Mouse (Mus musculus): ENCODE results near the gene Pald1.

The Pald1 gene

DNA sequence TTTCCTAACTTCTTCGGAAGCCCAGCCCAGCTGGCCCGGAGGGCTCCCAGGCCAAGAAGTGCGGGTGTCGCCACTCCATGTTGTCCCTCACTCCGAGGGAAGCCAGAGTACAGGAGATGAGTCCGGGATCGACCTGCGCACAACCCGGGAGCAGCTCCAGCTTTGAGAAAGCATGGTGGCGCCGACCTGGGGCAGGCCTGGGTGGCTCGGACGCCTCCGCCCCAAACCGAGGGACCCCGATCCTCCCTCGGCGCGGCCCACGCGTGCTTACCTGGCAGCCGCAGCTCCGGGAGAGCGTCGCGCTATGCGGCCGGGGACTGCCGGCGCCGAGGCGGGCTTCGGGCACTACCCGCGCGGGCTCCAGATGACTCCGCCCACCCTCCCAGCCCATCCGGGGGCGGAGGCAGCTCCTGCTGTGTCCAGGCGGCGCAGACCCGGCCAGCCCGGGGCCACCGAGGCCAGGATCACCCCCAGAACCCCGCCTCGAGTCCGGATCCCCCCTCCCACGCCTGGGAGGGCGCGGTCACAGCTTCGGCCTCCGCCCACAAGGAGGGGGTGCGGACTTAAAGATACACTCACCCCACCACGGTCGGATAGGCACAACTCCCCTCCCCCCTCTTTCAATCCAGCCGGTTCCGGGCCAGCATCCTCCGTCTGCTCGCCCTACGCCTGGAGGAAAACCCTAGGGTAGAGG, at the start of gene Pald1:
Gene Pald1, minus strand, starts transcription at position 510 of the 694 bp plus-strand sequence.
- peak; percentile 79 for DNase-seq (ENCODE audit: low read depth, low spot score)

DNA sequence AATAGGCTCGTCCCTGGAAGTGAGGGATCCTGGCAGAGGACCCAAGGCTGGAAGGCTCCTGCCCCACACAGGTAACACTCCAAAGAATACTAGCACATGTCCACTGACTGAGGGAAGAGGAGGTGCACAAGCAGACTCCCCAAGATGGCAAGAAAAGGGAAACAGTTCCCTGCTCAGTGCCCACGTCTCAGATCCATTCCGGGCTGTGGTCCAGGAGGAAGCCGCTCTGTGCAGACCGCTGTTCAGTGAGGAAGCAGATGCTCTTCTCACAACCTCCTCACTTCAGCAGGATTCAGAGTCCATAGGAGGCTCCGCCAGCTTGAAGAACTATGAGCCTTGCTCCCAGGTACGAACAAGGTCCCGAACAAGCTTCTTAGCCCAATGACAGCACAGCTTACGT, 48.0 kb upstream of the Pald1 start:
- no peak for DNase-seq (ENCODE audit: low read depth, low spot score)

- no peak for DNase-seq (ENCODE audit: low read depth, low spot score)
Observed at GRCm38 (mm10) chr10:61429043-61429442, 45.7 kb upstream of the Pald1 start.

DNA sequence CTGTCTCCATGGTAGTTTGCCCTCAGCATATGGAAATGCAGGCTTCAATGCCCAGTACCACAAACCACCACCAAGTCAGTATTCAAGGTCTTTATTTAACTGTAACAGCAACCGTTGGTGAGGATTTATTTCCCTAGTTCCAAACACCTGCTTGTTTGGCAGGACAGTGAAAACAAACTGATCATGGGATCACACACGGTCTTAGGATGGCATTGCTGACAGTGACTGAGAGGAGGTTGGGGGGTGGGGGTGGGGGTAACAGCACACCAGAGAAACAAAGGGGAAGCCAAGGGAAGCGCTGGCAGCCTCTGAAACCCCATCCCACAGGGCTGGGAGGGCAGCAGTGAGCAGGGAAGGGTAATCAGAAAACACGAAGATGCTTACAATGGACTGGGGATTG, 45.1 kb upstream of the Pald1 start:
- no peak for DNase-seq (ENCODE audit: low read depth, low spot score)

GRCm38 (mm10) chr10:61427951-61428350, 44.6 kb upstream of the Pald1 start:
- no peak for DNase-seq (ENCODE audit: low read depth, low spot score)

DNA sequence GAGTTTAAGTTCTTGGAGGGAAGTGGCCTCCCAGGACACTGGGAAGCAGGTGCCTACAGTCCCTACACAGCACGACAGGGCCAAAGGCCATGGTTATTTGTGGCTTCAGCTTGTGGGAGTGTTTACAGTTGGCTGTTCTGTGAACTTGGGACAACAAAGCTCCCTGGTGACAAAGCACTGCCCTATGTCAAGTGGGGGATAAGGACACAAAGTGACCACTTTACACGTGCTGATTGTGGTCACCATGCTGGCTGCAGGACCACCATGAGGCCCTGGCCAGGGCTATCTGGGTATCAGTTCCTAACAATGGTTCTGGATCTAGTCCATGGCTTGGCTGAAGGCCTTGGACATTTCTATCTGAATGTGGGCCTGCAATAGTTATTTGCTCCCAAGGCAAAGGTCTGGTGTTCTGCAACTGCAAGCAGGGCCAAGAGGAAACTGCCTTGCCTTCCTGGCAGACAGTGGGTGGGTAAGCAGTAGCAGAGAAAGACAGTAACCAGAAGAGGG, 43.0 kb upstream of the Pald1 start:
- no peak for DNase-seq (ENCODE audit: low read depth, low spot score)

DNA sequence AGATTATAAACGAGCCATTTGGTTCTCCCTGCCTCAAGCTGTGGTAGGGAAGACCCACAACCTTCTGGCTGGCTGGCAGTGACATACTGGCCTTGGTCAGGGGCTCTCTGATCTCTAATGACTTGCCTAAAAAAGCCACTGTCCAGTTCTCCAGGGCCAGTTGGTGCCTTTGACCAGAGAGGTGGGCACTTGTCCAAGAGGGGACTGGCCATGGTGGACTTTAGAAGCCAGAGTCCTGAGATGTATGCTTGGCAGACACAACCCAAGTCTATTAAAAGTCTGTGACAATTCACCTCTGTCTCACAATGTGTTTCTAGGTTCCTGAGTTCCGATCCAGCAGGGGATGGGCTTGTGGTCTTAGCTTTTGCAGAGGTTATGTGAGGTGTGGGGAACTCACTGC, 41.7 kb upstream of the Pald1 start:
- DNase-seq (ENCODE audit: low read depth, low spot score), result no peak

GRCm38 (mm10) chr10:61424500-61424899, 41.2 kb upstream of the Pald1 start:
- DNase-seq (ENCODE audit: low read depth, low spot score), result no peak

- DNase-seq (ENCODE audit: low read depth, low spot score), result no peak
Observed at GRCm38 (mm10) chr10:61423289-61423688, 40.0 kb upstream of the Pald1 start.

GRCm38 (mm10) chr10:61422861-61423260, 39.5 kb upstream of the Pald1 start:
- DNase-seq (ENCODE audit: low read depth, low spot score), result no peak

DNA sequence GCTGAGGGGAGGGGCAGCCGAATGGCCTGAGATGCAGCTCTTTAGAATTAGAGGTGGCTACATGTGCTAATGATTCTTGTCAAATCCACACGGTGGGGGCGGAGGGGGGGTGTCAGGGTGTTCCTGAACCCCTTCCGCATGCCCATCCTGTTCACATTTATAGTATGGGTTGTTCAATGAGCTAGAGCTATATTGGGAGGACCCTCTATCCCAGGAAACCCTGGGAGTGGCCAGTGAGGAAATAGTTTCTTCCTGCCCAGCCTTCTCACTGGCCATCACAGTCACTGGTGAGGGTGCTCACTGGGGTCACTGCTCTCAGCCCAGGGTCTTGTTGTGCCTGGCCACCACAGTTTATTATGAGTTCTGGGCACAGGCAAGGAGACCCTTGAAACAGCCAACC, 36.7 kb upstream of the Pald1 start:
- DNase-seq (ENCODE audit: low read depth, low spot score), result no peak

DNA sequence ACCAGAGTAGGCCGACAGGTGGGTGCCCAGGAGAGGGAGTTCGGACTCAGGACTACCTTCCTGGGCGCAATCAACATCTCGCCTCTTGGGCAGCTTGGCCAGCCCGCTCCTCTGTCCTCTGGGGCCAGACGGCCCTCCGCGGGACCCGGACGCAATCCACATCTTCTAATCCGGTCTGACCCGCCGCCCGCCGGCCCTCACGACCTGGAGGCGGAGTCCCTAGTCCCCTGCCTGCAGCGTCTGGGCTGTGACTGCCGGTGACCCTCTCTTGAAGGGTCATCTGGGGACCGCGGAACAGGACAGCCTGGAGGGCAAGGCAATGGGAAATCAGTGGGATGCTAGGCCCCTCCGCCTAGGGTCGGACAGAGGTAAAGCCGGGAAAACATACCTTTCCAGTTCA, 35.8 kb upstream of the Pald1 start:
- DNase-seq (ENCODE audit: low read depth, low spot score), result no peak

GRCm38 (mm10) chr10:61418131-61418900, 35.0 kb upstream of the Pald1 start:
- DNase-seq (ENCODE audit: low read depth, low spot score), result peak; percentile 18

DNA sequence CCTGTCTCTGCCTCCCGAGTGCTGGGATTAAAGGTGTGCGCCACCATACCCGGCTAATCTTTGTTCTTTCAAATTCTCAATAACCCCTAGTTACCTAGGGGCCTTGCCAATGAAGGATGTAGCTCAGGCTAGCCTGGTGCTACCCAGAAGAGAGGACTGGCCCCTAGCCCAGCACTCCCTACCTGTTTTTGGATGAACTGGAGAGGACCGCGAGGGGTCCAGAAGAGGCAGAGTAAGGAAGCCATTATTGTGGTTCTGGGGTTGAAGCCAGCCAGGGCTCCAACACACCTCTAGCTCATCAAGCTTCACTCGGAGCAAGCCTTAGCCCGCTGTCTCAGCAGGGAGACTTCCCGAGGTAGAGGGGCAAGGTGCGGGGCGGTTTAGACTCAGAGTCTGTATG, 34.3 kb upstream of the Pald1 start, which contains the start of gene Nodal:
Gene Nodal, plus strand, starts transcription at position 301 of the 400 bp plus-strand sequence.
- DNase-seq (ENCODE audit: low read depth, low spot score), result no peak

- DNase-seq (ENCODE audit: low read depth, low spot score), result no peak
Observed at GRCm38 (mm10) chr10:61417046-61417445, 33.7 kb upstream of the Pald1 start.

GRCm38 (mm10) chr10:61416561-61416960, 33.2 kb upstream of the Pald1 start:
- no peak for DNase-seq (ENCODE audit: low read depth, low spot score)

- no peak for DNase-seq (ENCODE audit: low read depth, low spot score)
Observed at GRCm38 (mm10) chr10:61415890-61416289, 32.6 kb upstream of the Pald1 start.

GRCm38 (mm10) chr10:61415240-61415639, 31.9 kb upstream of the Pald1 start:
- DNase-seq (ENCODE audit: low read depth, low spot score), result no peak

GRCm38 (mm10) chr10:61412910-61413625, 29.7 kb upstream of the Pald1 start:
- no peak for DNase-seq (ENCODE audit: low read depth, low spot score)

DNA sequence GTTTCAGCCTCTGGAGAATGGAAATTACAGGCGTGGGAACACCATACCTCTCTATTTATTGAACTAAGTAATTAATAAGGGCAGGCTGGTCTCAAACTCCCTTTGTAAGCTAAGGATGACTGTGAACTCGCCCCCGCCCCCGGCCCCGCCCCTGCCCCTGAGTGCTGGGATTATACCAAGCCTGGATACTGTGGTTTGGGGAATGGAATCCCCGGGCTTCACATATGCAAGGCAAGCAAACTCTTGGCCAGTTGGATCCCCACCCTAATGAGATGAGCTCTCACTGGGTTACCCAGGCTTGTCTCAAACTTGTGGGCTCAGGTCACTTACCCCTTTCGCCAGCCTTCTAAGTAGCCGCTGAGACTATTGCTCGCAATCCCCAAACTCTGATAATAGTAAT, 26.9 kb upstream of the Pald1 start:
- no peak for DNase-seq (ENCODE audit: low read depth, low spot score)

DNA sequence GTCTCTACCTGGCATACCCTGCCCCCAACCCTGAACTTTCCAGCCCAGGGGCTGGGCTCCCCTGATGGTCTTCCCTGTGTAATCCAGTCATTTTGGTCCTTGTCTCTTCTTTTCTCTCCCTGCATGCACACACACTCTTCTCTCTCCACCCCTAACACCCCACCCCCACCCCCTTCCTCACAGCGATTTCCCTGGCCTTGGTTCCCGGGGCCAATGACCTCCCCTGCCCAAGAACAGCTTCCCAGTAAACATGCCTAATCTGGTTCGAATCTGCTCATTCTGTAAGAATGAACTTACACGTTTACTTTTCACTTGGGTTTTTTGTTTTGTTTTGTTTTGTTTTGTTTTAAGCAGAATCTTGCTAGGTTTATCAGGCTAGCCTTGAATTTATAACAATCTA, 26.4 kb upstream of the Pald1 start:
- no peak for DNase-seq (ENCODE audit: low read depth, low spot score)

DNA sequence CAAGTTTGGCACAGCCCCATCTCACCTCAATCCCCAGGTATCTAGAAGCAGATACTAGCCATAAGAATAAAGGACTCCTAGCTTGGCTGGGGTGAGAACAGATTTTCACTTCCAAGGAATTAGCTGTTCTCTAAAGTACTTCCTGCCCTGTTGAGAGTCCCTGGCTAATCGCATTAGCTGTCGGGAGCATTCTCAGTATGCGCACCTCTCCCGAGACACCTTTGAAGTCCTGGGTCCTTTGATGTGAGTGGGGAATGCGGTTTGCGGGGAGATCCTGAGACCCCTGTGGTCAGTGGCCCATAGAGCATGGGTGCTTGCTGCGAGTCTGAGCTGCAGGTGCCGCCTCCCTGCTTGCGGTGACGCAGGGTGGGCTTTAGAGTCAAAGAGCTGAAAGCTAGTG, 22.6 kb upstream of the Pald1 start:
- DNase-seq (ENCODE audit: low read depth, low spot score), result no peak
